Mouse (Mus musculus): ENCODE measurements at regions not wholly inside any gene's neighbourhood (a gene's known extent, or its start where the extent isn't known, plus 50 kb on each side); places are given as distances from the start of the nearest gene placed in this dataset.

- TF ChIP-seq CTCF (IDR thresholded peaks at IDR 0.05; ENCODE audit: borderline replicate concordance, insufficient read depth, low read depth, low read length) = no peak
- no peak for TF ChIP-seq POLR2A (IDR thresholded peaks at IDR 0.05; ENCODE audit: borderline replicate concordance, insufficient read depth, low read length)
These were observed 171.2 kb upstream of the 9630041A04Rik start for GRCm38 (mm10) chr9:101690402-101690861.

Measured in cerebellum, adult 2 months (tissue).